Mouse (Mus musculus) forebrain, embryonic 11.5 days (tissue): ENCODE results near the gene Zfhx3. TPM values are rescaled to one million over a fixed set of nuclear protein-coding genes. Genes with fewer than 3 reads are reported as not detected.

Experiments used
- ATAC-seq: fragments of 200-750 bp; cut with Nextera tagmentation; replicated peaks from 2 replicates; pipeline ENCODE4 v1.8.0; 2017; ENCODE audit warnings: moderate TSS enrichment; ENCODE audit not compliant: low FRiP score
- DNase-seq: peaks from one replicate; pipeline ENCODE4 v3.0.0-alpha.2; 2017; ENCODE audit warnings: low spot score
- H3K27ac ChIP-seq: fragments of 300-500 bp; sonication (generic); 2 replicates; pipeline ENCODE4 v1.5.1; 2014; ENCODE audit warnings: low read depth, low read length
- H3K27me3 ChIP-seq: fragments of 300-500 bp; sonication (generic); 2 replicates; pipeline ENCODE4 v1.6.1; 2014; ENCODE audit warnings: mild to moderate bottlenecking, low read length, mixed read lengths; ENCODE audit not compliant: control insufficient read depth, insufficient read depth
- H3K36me3 ChIP-seq: fragments of 300-500 bp; sonication (generic); 2 replicates; pipeline ENCODE4 v1.6.1; 2014; ENCODE audit warnings: mild to moderate bottlenecking, low read length, moderate library complexity, mixed read lengths; ENCODE audit not compliant: control insufficient read depth, insufficient read depth
- H3K4me1 ChIP-seq: fragments of 300-500 bp; sonication (generic); replicated peaks from 2 replicates; pipeline ENCODE4 v1.6.1; 2014; ENCODE audit warnings: low read length, mixed read lengths; ENCODE audit not compliant: control insufficient read depth, insufficient read depth
- H3K4me2 ChIP-seq: fragments of 300-500 bp; sonication (generic); 2 replicates; pipeline ENCODE4 v1.6.1; 2014; ENCODE audit warnings: low read depth, mild to moderate bottlenecking, low read length, moderate library complexity, mixed read lengths; ENCODE audit not compliant: severe bottlenecking
- H3K4me3 ChIP-seq: fragments of 300-500 bp; sonication (generic); 2 replicates; pipeline ENCODE4 v1.5.1; 2014; ENCODE audit warnings: low read depth, low read length
- H3K9ac ChIP-seq: fragments of 300-500 bp; sonication (generic); 2 replicates; pipeline ENCODE4 v1.6.1; 2014; ENCODE audit warnings: low read length
- H3K9me3 ChIP-seq: fragments of 300-500 bp; sonication (generic); 2 replicates; pipeline ENCODE4 v1.6.1; 2016; ENCODE audit warnings: low read length, mixed read lengths; ENCODE audit not compliant: control insufficient read depth
- WGBS: fragments of 180-500 bp; shearing (Covaris S2); extraction: QIAGEN DNeasy Blood & Tissue Kit; methylation state at CpG from one replicate; pipeline ENCODE4 v1.1.7; 2014; 5-methylcytosine and 5-hydroxymethylcytosine counted together
- polyA plus RNA-seq: library from polyadenylated mRNA; unstranded; fragments of >200 nt; fragmentation: Nextera tagmentation; extraction: Ambion mirVana; gene quantifications from 2 replicates; pipeline ENCODE4 v1.2.1, GENCODE M21; 2014

Gene Zfhx3
- polyA plus RNA-seq, 1 experiment from 2014 or later: 22.9 TPM

DNA sequence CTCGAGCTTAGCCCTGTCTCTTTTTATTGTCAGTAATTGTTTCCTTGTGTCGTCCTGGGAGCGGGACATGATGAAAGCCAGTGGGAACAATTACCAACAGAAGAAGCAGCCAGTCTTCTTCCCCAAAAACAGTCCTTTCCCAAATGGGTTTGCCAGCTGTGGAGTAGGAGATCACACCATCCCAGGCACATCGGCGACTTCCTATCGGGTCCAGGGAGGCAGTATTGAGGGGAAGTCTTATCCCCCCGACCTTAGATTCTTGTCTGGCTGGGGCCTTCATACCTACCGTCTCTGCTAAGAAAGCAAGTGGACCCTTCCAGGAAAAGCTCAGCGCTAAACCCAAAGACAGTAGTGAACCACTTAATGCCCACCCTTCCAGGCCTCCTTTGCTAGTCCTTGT lies 637.4 kb downstream of the Zfhx3 start:
- no peak overlapping the region for H3K4me3 ChIP-seq
- H3K9me3 ChIP-seq: no peaks in the 10 kb centered on the region
- no peak for ATAC-seq
- H3K4me2 ChIP-seq: no peak overlapping the region
- no peak for DNase-seq
- 64% methylated on average over 9 of the region's 9 CpGs for WGBS
- no peaks in the 10 kb centered on the region for H3K27me3 ChIP-seq
- H3K4me1 ChIP-seq: peaks cover 11% of the 10 kb centered on the region
- no peak overlapping the region for H3K27ac ChIP-seq
- no peaks in the 10 kb centered on the region for H3K36me3 ChIP-seq
- no peak overlapping the region for H3K9ac ChIP-seq

DNA sequence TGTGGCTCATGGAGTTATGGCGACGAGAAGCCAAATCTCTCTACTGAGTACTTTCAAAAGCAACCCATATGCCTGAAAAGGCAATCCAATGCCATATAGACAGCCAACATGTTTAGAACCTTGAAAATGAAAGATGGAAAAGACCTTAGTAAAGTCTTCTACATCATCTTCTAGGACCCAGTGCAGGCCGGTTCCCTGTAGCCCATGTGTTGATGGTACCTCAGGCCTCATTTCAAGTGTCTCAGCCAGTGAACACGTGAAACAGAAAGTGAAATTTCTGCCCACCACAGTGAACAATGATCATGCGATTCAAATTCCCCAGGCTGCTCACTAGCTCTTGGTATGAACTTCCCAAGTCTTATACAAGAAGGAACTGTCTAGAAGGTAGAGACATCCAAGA lies 637.9 kb downstream of the Zfhx3 start:
- no peaks in the 10 kb centered on the region for H3K9me3 ChIP-seq
- H3K4me3 ChIP-seq: no peak overlapping the region
- H3K4me2 ChIP-seq: no peak overlapping the region
- ATAC-seq: no peak
- no peak overlapping the region for H3K9ac ChIP-seq
- DNase-seq: no peak
- H3K27me3 ChIP-seq: no peaks in the 10 kb centered on the region
- WGBS: 96% methylated on average over 5 of the region's 5 CpGs
- peaks cover 11% of the 10 kb centered on the region for H3K4me1 ChIP-seq
- H3K27ac ChIP-seq: no peak overlapping the region
- no peaks in the 10 kb centered on the region for H3K36me3 ChIP-seq

DNA sequence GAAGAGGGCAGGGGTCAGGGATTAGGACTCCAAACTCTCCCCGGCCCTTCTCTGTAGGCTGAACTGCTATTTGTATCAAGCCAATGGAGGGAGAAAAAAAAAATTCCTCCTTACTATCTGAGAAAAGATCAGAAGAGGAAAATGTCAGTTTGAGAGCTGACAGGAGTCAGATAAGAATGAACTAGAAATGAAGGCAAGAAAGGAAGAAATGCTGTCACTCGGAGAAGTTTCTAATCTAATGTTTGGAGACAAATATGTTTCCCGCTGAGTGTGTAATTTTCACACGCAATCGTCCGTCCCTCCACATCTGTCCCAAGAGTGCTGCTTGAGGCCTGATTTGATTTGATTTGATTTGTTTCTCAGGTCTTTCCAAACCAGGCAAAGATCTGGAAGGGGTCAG lies 639.1 kb downstream of the Zfhx3 start:
- no peak overlapping the region for H3K4me2 ChIP-seq
- no peaks in the 10 kb centered on the region for H3K36me3 ChIP-seq
- no peak overlapping the region for H3K9ac ChIP-seq
- no peaks in the 10 kb centered on the region for H3K9me3 ChIP-seq
- ATAC-seq: no peak
- 75% methylated on average over 6 of the region's 6 CpGs for WGBS
- no peaks in the 10 kb centered on the region for H3K27me3 ChIP-seq
- H3K4me1 ChIP-seq: peaks cover 11% of the 10 kb centered on the region
- H3K27ac ChIP-seq: no peak overlapping the region
- H3K4me3 ChIP-seq: no peak overlapping the region
- DNase-seq: no peak

DNA sequence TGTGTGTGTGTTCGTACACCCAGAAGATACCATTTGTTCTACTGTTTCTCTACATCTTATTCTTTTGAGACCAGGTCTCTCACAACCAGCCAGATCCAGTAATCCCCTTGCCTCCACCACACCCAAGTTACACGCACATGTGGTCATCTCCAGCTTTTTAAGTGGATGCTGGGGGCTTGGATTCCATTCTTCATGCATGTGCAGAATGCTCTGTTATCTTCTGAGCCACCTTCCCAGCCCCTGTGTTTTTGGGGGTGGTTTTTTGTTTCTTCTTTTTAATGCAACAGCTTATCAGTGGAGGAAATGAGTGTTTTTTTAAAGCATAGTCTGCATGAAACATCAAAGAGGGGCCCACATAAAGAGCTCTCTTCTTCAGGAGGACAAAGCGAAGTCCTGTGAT lies 639.8 kb downstream of the Zfhx3 start:
- DNase-seq (no peak), ATAC-seq (no peak)
- WGBS: 82% methylated on average over 3 of the region's 3 CpGs
- Histone ChIP-seq H3K4me2 (no peak overlapping the region), H3K36me3 (no peaks in the 10 kb centered on the region), H3K9ac (no peak overlapping the region), H3K27ac (no peak overlapping the region), H3K4me1 (peaks cover 11% of the 10 kb centered on the region), H3K9me3 (no peaks in the 10 kb centered on the region), H3K27me3 (no peaks in the 10 kb centered on the region), H3K4me3 (no peak overlapping the region)

DNA sequence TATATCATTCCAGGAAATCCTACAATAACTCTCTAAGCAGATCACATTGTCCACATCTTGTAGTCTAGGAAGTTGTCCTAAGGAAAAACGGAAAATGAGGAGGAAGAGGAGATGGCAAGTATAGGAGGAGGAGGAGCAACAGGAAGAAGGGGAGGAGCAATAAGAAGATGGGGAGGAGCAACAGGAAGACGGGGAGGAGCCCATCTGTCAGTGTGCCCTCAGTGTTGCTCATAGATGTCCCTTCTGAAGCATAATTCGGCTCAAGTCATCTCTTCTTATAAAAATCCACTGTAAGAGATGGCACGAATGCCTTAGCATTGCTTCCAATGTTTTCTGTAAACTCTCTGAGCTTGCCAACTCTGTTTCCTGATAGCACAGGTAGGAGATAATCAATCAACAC lies 640.8 kb downstream of the Zfhx3 start:
- Histone ChIP-seq H3K36me3 (no peaks in the 10 kb centered on the region), H3K4me2 (no peak overlapping the region), H3K4me3 (no peak overlapping the region), H3K27me3 (no peaks in the 10 kb centered on the region), H3K4me1 (peaks cover 6% of the 10 kb centered on the region; the same call in 1 of the 2 replicates), H3K27ac (no peak overlapping the region), H3K9ac (no peak overlapping the region), H3K9me3 (no peaks in the 10 kb centered on the region)
- WGBS: 91% methylated on average over 4 of the region's 4 CpGs
- ATAC-seq (no peak), DNase-seq (no peak)

DNA sequence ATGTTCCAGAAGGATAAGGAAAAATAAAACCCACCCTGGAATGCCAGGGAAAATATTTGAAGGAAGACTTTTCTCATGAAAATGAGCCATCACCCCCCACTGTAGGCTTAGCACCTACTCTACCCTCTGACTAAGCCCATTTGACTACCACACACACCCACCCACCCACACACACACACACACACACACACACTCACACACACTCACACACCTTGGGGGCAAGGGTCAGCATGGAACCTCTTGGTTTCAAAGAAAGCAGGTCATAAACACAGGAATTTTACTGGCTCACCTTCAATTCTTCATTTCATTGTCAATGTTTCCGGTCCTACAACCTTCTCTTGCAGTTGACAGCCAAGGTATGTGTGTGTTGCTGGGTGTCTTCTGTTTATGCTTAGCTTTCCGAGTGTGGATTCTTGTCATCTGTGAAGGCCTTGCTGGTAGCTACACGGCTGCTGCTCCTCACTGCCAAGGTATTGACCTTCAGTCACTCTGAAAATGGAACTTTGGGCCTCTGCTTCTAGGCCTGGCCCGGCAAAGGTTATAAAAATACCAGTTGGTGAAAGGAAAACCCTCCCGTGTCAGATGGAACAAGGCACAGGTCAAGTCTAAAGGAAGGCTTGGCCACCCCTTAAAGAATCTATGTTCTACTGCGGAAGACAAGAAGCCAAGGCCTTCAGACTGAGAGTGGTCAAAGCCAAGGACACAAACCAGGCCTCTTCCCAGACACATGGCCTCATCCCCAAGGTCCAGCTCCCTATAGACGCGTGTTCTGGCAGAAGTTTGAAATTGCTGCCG lies 641.6 kb downstream of the Zfhx3 start:
- no peak overlapping the region for H3K9ac ChIP-seq
- DNase-seq (no peak), ATAC-seq (no peak)
- H3K27ac ChIP-seq: no peak overlapping the region
- H3K27me3 ChIP-seq: no peaks in the 10 kb centered on the region
- H3K9me3 ChIP-seq: no peaks in the 10 kb centered on the region
- no peak overlapping the region for H3K4me2 ChIP-seq
- H3K4me3 ChIP-seq: no peak overlapping the region
- 83% methylated on average over 9 of the region's 9 CpGs for WGBS
- no peaks in the 10 kb centered on the region for H3K4me1 ChIP-seq
- H3K36me3 ChIP-seq: no peaks in the 10 kb centered on the region

DNA sequence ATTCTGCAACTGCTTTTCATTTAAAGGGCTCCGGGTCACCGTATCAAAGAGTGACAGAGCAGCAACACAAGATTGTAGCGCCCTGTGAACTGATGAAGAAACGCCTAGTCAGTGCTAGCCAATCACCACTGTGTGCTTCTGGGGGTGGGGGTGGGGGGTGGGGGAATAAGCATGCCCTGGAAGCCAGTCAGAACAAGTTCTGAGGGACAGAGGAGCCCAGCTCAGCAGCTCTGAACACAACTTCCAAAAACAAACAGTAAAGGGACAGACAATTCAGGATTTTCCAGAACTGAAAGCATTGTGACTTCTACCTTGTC lies 642.2 kb downstream of the Zfhx3 start:
- no peak for DNase-seq
- Histone ChIP-seq H3K27me3 (no peaks in the 10 kb centered on the region), H3K4me1 (no peaks in the 10 kb centered on the region), H3K36me3 (no peaks in the 10 kb centered on the region), H3K27ac (no peak overlapping the region), H3K4me3 (no peak overlapping the region), H3K4me2 (no peak overlapping the region), H3K9me3 (no peaks in the 10 kb centered on the region), H3K9ac (no peak overlapping the region)
- ATAC-seq: no peak
- WGBS: 76% methylated on average over 4 of the region's 4 CpGs

DNA sequence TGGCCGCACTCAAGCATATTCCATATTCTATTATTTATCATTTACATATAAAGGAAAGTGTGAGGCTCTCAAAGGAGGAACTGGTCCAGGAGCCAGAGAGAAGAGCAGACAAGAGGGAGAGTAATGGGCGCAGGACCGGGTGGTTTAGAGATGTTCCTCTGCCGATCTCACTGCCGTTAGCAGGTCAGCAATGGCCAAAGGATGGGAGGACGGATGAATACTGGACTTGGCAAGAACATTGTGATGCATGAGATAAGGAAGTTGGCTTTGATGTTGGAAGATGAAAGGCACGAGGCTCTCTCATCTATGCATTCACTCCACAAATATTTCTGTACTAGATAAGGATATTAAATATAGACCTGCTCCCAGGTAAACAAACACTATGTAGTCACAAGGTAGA lies 648.6 kb downstream of the Zfhx3 start:
- DNase-seq (no peak), ATAC-seq (no peak)
- Histone ChIP-seq H3K27ac (no peak overlapping the region), H3K36me3 (no peaks in the 10 kb centered on the region), H3K9me3 (no peaks in the 10 kb centered on the region), H3K27me3 (no peaks in the 10 kb centered on the region), H3K4me2 (no peak overlapping the region), H3K9ac (no peak overlapping the region), H3K4me3 (no peak overlapping the region), H3K4me1 (no peaks in the 10 kb centered on the region; the same call in 1 of the 2 replicates)
- WGBS: 93% methylated on average over 7 of the region's 7 CpGs

DNA sequence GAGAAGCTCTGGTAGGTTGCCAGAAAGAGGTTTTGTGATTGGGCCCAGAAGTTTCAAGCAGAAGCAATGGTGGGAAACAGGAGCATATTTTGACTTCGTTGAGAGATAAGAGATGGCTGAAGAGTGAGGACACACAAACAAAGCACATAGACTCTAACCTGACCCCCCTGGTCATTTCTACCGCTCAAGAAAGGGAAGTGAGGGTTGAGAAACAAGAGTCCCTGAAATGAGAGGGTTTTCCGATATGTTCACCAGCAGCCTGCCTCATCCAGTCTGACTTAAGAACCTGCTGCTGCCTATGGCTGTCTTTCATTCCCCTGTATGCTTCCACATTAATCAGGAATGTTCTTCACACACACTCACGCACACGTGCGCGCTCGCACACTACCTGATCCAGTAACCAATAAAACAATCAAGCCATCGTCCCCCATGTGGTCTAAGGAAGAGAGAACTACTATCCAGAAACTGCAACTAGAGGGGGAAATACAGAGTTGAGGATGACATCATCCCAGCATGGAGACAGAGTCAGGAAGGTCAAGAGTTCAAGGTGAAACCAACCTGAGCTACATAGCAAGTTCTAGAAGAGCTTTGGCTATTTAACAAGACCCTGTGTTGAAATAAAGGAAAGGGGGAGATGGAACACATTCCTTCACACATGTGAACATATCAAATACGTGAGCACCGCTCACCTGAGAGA lies 649.7 kb downstream of the Zfhx3 start:
- no peak for ATAC-seq
- H3K9me3 ChIP-seq: no peaks in the 10 kb centered on the region
- H3K9ac ChIP-seq: no peak overlapping the region
- WGBS: 95% methylated on average over 11 of the region's 11 CpGs
- no peak overlapping the region for H3K27ac ChIP-seq
- H3K4me2 ChIP-seq: no peak overlapping the region
- H3K4me1 ChIP-seq: no peaks in the 10 kb centered on the region; the same call in 1 of the 2 replicates
- no peaks in the 10 kb centered on the region for H3K36me3 ChIP-seq
- no peaks in the 10 kb centered on the region for H3K27me3 ChIP-seq
- H3K4me3 ChIP-seq: no peak overlapping the region
- DNase-seq: no peak
